Mouse (Mus musculus) lung, adult 2 months (tissue): ENCODE measurements around the gene Kif6. TPM values are rescaled to one million over a fixed set of nuclear protein-coding genes. Genes with fewer than 3 reads are reported as not detected.

Source experiments
- DNase-seq: peaks from one replicate; pipeline ENCODE4 v3.0.0; 2022
- H3K4me1 ChIP-seq: fragments of 200-500 bp; 2 replicates; pipeline ENCODE4 v1.6.1; 2011; ENCODE audit warnings: low read length; ENCODE audit not compliant: control insufficient read depth, insufficient read depth
- H3K4me3 ChIP-seq: fragments of 200-500 bp; replicated peaks from 2 replicates; pipeline ENCODE3; 2011; ENCODE audit warnings: low read depth, mild to moderate bottlenecking, control low read depth, low read length; ENCODE audit errors: extremely low read depth
- CTCF ChIP-seq: fragments of 200-500 bp; IDR thresholded peaks from 2 replicates; pipeline ENCODE4 v1.5.1; 2011; ENCODE audit warnings: mild to moderate bottlenecking, low read length, control low read depth; ENCODE audit not compliant: insufficient read depth
- POLR2A ChIP-seq: fragments of 200-500 bp; IDR thresholded peaks from 2 replicates; pipeline ENCODE4 v1.6.1; 2011; ENCODE audit warnings: low read depth, mild to moderate bottlenecking, control low read depth, low read length, borderline replicate concordance; ENCODE audit errors: extremely low read depth
- WGBS: fragments of 180-500 bp; shearing (Covaris S2); methylation state at CpG from one replicate; pipeline ENCODE4 v1.1.7; 2018; 5-methylcytosine and 5-hydroxymethylcytosine counted together
- polyA plus RNA-seq: library from polyadenylated mRNA; depleted of rRNA; stranded (reverse); fragments of >200 nt; gene quantifications from 2 replicates; pipeline ENCODE4 v1.2.3, GENCODE M21; 2012

The Kif6 gene
- polyA plus RNA-seq, 1 experiment = 1.3 TPM

GRCm38 (mm10) chr17:49691455-49691805 lies 76.5 kb downstream of the Kif6 start:
- peak; percentile 9 for DNase-seq
- 47% methylated on average over 9 of the region's 9 CpGs for WGBS
- Histone ChIP-seq H3K4me1 (peaks cover 3% of the 10 kb centered on the region), H3K4me3 (no peak overlapping the region)
- no peak for TF ChIP-seq CTCF
- TF ChIP-seq POLR2A = no peak

- WGBS = 75% methylated on average over 5 of the region's 5 CpGs
- TF ChIP-seq CTCF = no peak
- TF ChIP-seq POLR2A = no peak
- DNase-seq = no peak
- Histone ChIP-seq H3K4me3 (no peak overlapping the region), H3K4me1 (peaks cover 3% of the 10 kb centered on the region)
Measured at GRCm38 (mm10) chr17:49693206-49693605, 78.3 kb downstream of the Kif6 start.

- no peak overlapping the region for H3K4me3 ChIP-seq
- no peak for TF ChIP-seq CTCF
- no peak for TF ChIP-seq POLR2A
- DNase-seq = no peak
- WGBS = 56% methylated on average over 5 of the region's 5 CpGs
- no peaks in the 10 kb centered on the region for H3K4me1 ChIP-seq
Measured at GRCm38 (mm10) chr17:49697220-49697619, 82.3 kb downstream of the Kif6 start.

GRCm38 (mm10) chr17:49703492-49704249 lies 88.7 kb downstream of the Kif6 start:
- no peak for DNase-seq
- 65% methylated on average over 12 of the region's 12 CpGs for WGBS
- H3K4me3 ChIP-seq = no peak overlapping the region
- H3K4me1 ChIP-seq = no peaks in the 10 kb centered on the region
- no peak for TF ChIP-seq POLR2A
- TF ChIP-seq CTCF = no peak

- DNase-seq = no peak
- Histone ChIP-seq H3K4me3 (no peak overlapping the region), H3K4me1 (no peaks in the 10 kb centered on the region)
- no peak for TF ChIP-seq CTCF
- TF ChIP-seq POLR2A = no peak
- WGBS = 64% methylated on average over 2 of the region's 2 CpGs
Measured at GRCm38 (mm10) chr17:49709192-49709591, 94.3 kb downstream of the Kif6 start.

DNA sequence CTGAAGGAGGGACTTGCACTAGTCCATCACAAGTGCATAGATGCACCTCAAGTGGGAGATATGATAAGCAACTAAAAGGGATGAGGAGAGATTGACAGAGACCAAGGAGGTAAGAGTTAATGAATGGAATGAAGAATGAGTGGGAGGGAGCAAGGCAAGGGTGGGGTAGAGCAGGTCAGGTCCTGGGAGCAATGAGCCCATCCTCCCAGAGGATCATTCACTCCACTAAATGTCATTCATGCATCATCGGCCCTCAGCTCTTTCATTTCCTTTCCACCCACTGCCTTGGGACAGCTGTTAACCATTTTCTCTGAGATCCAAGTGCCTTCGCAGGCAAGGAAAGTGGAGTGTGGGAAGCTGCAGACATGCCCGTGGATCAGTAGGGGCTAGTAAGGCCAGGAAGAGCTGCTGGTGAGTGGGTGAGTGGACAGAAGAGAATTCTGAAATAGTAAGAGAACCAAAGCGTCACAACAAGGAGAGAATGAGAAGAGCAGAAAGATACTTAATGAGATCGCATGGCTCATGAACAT lies 95.2 kb downstream of the Kif6 start:
- WGBS = 81% methylated on average over 5 of the region's 5 CpGs
- DNase-seq = no peak
- TF ChIP-seq CTCF (no peak), POLR2A (no peak)
- Histone ChIP-seq H3K4me1 (no peaks in the 10 kb centered on the region), H3K4me3 (no peak overlapping the region)

- 93% methylated on average over 2 of the region's 2 CpGs for WGBS
Measured at GRCm38 (mm10) chr17:49726206-49726605, 111.3 kb downstream of the Kif6 start.

DNA sequence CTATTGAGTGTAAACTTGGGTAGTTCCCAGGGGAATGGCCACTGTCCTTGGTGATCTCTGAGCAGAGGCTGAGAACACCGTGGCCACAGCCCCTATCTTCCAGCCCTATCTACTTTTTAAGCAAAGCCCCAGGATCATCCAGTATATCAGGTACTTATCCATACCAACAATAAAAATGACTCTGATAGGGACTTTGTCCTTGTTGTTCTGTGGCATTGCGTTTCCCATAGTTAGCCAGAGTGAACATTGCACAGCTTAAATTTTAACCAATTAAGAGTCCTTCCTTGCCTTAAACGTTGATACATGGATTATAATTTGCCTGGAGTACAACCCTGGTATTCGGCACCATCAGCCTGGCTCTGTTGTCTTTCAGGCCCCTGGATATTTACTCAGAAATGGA lies 112.0 kb downstream of the Kif6 start:
- DNase-seq = no peak
- H3K4me3 ChIP-seq = no peak overlapping the region
- no peaks in the 10 kb centered on the region; the same call in 1 of the 2 replicates for H3K4me1 ChIP-seq
- 56% methylated on average over 4 of the region's 4 CpGs for WGBS
- no peak for TF ChIP-seq CTCF
- no peak for TF ChIP-seq POLR2A

More at GRCm38 (mm10) chr17:49726206-49726605, 111.3 kb downstream of the Kif6 start:
- no peak overlapping the region for H3K4me3 ChIP-seq
- no peak for DNase-seq
- no peak for TF ChIP-seq CTCF
- no peak for TF ChIP-seq POLR2A
- H3K4me1 ChIP-seq = no peaks in the 10 kb centered on the region; the same call in 1 of the 2 replicates

DNA sequence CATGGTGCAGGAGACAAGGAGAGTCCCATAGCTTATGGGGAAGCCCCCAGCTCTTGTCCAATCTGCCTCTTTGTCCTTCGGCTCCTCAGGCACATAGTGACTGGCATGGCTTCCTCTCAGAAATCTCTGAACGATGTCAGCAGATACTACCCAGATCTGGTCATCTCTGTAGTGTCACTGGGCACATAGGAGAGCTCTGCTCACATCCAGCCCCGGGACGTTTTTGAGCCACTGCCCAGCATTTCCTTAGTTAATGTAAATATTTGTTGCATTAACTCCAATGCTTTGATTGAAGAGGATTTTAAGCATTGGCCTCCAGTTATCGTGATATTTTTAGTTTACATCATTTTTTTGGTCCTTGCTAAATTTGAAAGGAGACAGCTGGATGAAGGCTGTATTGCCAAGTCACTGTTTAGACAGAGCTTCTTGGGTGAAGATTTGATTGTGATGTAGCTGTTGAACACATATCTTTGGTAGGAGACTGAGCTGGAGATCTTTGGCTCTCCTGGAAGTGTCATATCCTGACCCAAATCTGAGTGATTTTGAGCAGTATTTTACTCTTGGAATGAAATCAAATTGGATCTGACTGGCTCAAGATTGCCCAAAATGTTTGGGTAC lies 112.6 kb downstream of the Kif6 start:
- DNase-seq = no peak
- whole genome bisulfite sequencing = 36% methylated on average over 5 of the region's 5 CpGs
- TF ChIP-seq POLR2A (no peak), CTCF (no peak)
- Histone ChIP-seq H3K4me3 (no peak overlapping the region), H3K4me1 (no peaks in the 10 kb centered on the region; the same call in 1 of the 2 replicates)

- no peak for TF ChIP-seq POLR2A
- no peak for TF ChIP-seq CTCF
- Histone ChIP-seq H3K4me3 (no peak overlapping the region), H3K4me1 (no peaks in the 10 kb centered on the region; the same call in 1 of the 2 replicates)
- WGBS = 84% methylated on average over 1 of the region's 1 CpGs
- DNase-seq = no peak
Measured at GRCm38 (mm10) chr17:49729856-49730255, 114.9 kb downstream of the Kif6 start.
